Mouse (Mus musculus): Measurements from ENCODE around the gene Twist2. TPM values are rescaled to one million over a fixed set of nuclear protein-coding genes. Genes with fewer than 3 reads are reported as not detected.

The Twist2 gene
- 1.1 TPM for polyA plus RNA-seq (2015; fragmentation: Illumina TruSeq; extraction: RNeasy Lipid Tissue Mini Kit (QIAGEN cat#74804); ENCODE audit: insufficient read depth, low read depth, low replicate concordance)

GRCm38 (mm10) chr1:91800967-91801843, at the start of gene Twist2:
Gene Twist2, plus strand, starts transcription at chr1:91801461.

